Mouse (Mus musculus) fibroblast of lung, adult 2 months (primary cell): ENCODE measurements around the gene Baz2b.
"Not testable (repeated sequence)": the region's sequence is repeated elsewhere in the genome, so short reads cannot be mapped to it uniquely, and the experiment has no call there.

Experiments
- DNase-seq: peaks from one replicate; pipeline ENCODE4 v3.0.0-alpha.2; 2011; ENCODE audit warnings: low read depth

Gene Baz2b

GRCm38 (mm10) chr2:60200051-60200562, 9.5 kb downstream of the Baz2b start:
- DNase-seq, result no peak

DNA sequence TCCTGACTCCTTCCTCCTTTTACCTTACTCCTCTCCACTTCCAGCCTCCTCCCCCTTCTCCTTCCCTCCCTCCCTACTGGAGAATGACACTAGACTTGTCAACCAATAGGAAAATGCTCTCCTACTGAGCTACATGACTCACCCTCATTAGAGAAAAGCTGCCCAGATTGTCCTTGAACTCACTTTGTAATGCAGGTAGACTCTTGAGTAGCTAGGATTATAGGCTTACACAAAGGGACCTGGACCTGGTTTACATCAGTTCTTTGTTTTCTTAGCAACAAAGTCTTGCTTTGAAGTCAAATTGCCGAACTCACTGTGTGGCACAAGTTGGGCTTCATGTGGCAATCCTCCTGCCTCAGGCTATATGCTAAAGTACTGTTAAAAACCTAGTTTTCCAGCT, 12.8 kb downstream of the Baz2b start:
- DNase-seq, result no peak

- DNase-seq, result no peak
Measured at GRCm38 (mm10) chr2:60181696-60182095, 27.9 kb downstream of the Baz2b start.

DNA sequence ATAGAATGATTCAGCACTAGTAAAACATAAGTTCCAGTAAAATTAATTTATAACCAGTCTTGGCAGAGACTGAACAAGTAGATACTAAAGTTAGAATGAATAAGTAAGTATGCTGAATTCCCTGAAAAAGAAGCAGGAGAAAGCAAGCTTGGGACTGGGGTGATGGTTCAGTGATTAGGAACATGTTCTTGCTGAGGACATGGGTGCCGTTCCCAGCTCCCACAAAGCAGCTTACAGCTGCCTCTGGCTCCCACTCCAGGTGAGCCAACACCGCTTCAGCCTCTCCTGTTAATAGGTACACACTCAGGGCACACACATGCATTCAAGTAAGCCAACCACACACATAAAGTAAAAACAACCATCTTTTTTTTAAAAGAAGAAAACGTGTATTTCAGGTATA, 32.1 kb downstream of the Baz2b start:
- DNase-seq, result no peak

- no peak for DNase-seq
Measured at GRCm38 (mm10) chr2:60176087-60176486, 33.6 kb downstream of the Baz2b start.

DNA sequence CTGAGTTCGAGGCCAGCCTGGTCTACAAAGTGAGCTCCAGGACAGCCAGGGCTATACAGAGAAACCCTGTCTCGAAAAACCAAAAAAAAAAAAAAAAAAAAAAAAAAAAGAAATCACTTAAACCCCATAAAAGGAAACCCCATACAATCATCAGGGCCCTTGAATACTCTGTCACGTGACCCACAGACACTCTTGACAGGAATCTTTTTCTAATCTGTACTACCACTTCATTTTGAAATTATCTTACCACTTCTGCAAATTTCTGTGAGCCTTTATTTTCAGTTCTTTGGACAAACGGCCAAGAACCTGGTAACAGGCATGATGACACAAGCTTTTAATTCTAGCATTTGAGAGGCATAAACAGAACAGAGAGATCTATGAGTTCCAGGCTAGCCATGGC, 34.6 kb downstream of the Baz2b start:
- DNase-seq, result no peak

- peak; percentile 53 for DNase-seq
Measured at GRCm38 (mm10) chr2:60173595-60173994, 36.0 kb downstream of the Baz2b start.

- no peak for DNase-seq
Measured at GRCm38 (mm10) chr2:60173190-60173589, 36.4 kb downstream of the Baz2b start.

- DNase-seq, result no peak
Measured at GRCm38 (mm10) chr2:60172531-60172914, 37.1 kb downstream of the Baz2b start.

DNA sequence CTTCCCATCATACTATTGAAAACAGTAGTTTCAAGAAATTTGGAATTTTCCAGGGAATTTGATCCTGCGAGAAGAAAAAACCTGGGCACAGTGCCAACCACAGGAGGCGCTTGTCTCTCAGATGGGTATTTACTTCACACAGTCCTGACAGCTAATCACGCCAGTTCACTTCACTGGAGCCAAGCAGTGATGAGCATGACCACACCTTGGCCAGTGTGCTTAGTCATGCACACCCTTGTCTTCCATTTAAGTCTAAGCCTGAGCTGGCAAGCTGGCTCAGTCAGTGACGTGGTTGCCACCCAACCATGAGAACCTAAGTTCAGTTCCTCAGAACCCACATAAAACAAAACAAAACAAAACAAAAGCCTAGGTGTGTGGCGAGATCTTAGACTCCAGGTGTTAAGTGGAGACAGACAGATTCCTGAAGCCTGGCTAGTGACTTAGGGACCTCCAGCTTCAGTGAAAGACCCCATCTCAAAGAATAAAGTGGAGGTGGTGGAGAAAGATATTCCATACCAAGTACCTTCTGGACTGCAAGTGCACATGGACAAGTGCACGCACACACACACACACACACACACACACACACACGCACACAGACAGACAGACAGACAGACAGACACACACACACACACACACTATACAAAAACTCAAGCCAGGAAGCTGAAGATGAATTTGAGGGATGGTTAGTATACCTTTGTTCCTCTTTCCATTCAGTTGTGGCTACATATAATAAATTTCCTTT, 37.7 kb downstream of the Baz2b start:
- peak; percentile 81 for DNase-seq

GRCm38 (mm10) chr2:60166878-60167277, 42.8 kb downstream of the Baz2b start:
- no peak for DNase-seq

DNA sequence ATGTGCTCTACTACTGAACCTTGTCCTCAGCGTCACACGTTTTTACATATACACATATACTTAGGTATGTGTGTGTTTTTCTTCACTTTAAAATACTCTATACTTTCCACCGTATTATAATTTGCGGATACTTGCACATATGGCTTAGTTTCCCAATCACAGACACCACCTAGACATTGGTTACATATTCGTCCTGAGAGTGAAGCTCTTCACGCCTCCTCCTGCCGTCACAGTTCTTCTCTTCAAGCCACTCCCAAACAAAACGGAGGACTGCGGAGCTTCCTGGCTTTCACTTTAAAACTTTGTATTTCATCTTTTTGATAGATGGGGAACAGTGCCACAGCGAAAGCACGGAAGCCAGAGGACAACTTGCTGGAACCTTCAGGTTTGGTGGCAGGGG, 44.0 kb downstream of the Baz2b start:
- no peak for DNase-seq

GRCm38 (mm10) chr2:60163744-60164143, 45.9 kb downstream of the Baz2b start:
- DNase-seq, result no peak

GRCm38 (mm10) chr2:60152481-60152880, 57.2 kb downstream of the Baz2b start:
- no peak for DNase-seq

DNA sequence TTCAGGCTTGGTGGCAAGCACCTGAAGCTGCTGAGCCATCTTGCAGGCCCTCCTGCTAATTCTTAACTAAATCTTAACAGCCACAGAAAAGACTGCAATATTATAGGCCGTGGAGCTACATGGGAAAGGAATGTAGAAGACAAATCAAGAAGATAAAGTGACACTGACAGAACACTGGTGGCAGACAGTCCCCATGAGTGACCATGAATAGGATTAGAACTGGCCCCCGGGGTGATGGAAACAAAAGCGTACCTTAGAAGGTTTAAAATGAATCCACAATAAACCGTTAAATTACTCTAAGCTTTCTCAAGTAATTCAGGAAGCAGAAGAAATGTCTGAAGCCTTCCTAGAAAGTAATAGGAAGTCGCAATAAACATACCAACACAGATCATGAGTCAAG, 61.0 kb downstream of the Baz2b start:
- no peak for DNase-seq

DNA sequence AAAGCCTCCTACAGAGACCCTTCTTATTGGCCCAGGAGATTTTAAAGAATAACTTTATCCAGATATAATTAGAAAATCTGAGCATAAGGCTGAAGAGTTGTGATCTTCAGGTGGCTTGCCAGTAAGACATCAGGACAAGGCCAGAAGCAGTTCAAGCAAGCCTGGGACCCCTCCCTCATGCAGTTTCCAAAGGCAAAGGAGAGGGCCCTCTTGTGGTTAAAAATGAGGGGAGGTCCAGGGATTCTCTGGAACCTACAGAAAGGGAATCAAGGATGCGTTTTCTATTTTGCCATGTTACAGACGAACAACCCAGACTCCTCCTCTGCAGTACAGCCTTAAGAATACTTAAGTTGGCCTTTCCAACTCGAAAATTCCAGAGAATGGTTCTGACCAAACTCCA, 62.2 kb downstream of the Baz2b start:
- no peak for DNase-seq

- DNase-seq, result no peak
Measured at GRCm38 (mm10) chr2:60145742-60146141, 63.9 kb downstream of the Baz2b start.

- DNase-seq, result no peak
Measured at GRCm38 (mm10) chr2:60143383-60143782, 66.3 kb downstream of the Baz2b start.

DNA sequence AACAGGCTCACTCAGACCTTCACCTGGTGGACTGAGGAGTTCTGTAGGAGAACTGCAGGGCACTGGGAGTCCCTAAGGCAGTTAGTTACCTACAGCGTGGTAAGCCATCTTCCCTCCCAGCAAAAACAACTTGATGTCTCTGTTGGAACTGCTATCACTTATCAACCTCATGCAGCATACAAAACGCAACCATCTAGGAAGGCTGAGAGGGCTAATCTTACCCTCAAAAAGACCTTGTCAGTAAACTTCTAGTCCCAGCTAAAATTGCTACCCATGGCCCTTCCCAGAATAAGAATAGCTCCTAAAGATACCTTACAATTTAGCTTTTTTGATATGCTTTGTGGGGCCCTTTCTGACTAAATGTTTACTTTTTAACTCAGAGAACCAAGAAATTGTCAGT, 67.4 kb downstream of the Baz2b start:
- DNase-seq, result no peak

- no peak for DNase-seq
Measured at GRCm38 (mm10) chr2:60138751-60139162, 70.9 kb downstream of the Baz2b start.

DNA sequence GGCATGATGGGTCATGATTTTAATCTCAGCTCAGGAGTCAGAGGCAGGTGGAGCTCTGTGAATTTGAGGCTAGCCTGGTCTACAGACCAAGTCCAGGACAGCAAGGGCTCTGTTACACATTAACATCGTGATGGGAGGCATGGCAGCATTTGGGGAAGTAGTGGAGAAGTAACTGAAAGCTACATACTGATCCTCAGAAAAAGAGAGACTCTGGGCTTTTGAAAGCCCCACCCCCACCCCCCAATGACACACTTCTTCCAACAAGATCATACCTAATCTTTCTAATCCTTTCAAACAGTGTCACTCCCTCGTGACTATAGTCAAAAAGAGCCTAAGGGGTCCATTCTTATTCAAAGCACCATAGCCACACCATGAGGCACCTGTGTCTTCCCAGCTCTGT, 73.8 kb downstream of the Baz2b start:
- no peak for DNase-seq

DNA sequence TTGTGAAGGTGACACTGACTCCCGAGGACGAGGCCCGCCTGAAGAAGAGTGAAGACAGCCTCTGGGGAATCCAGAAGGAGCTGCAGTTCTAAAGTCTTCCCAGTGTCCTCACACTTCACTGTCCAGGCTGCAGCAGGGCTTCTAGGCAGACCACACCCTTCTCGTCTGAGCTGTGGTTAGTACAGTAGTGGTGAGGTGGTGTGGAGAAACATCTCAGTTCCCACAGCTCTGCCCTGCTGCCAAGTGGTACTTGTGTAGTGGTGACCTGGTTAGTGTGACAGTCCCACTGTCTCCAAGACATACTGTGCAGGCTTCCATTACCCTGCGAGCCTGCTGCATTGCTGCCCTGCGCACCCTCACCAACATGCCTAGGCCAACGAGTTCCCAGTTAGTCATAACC, 74.7 kb downstream of the Baz2b start:
- not testable (repeated sequence) for DNase-seq

DNA sequence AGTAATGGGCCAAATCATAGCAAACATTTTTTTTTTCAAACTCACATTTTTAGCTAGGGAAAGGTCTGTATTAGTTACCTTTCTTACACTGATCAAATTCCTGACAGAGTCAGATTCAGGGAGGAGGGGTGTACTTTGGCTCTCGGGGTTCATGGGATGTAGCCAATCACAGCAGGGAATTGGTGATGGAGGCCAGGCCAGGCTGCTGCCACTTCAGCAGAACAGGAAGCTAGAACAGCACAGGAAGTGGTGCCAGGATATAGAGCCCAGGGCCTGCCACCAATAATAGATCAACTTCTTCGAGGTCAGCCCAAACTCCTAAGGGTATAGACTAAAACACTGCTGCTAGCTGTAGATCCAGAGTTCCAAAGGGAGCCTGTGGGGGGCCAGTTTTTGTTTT, 76.6 kb downstream of the Baz2b start:
- no peak for DNase-seq
